Mouse (Mus musculus) heart, postnatal 10 days (tissue): ENCODE results near the gene Hap1. TPM values are rescaled to one million over a fixed set of nuclear protein-coding genes. Genes with fewer than 3 reads are reported as not detected.
"Not testable (repeated sequence)": the region's sequence is repeated elsewhere in the genome, so short reads cannot be mapped to it uniquely, and the experiment has no call there.

Experiments
- DNase-seq, 2 experiments: peaks; one replicate each; pipeline ENCODE4 v3.0.0; 2021
- intact Hi-C: fragments of 180-260 bp; cut with DNase I; formaldehyde crosslinking; loops from one replicate; pipeline ENCODE4 v1.15.1; 2025
- total RNA-seq, 2 experiments: library from RNA; stranded (reverse); gene quantifications; 2 replicates each; pipeline ENCODE4 v1.2.3; 2021

The Hap1 gene
- total RNA-seq, 2 experiments from 2014 or later: 1.4 TPM

- DNase-seq: no peak
- intact Hi-C loops: loop anchor here (1.0 kb wide), 1 partner anchor 195 kb away; no protein-coding TSS in a partner anchor
These were observed 4.2 kb upstream of the Hap1 start for GRCm38 (mm10) chr11:100360175-100360574.

- DNase-seq: no peak
These were observed 1.5 kb upstream of the Hap1 start for GRCm38 (mm10) chr11:100357408-100357807.

GRCm38 (mm10) chr11:100356819-100357211 is 887 bp upstream of the Hap1 start:
- intact Hi-C loops: no loop called here
- no peak for DNase-seq

More at GRCm38 (mm10) chr11:100357408-100357807, 1.5 kb upstream of the Hap1 start:
- intact Hi-C loops: no loop called here

- intact Hi-C loops: no loop called here
- DNase-seq: peak in 1 of 2 experiments; percentile 39
These were observed 577 bp downstream of the Hap1 start for GRCm38 (mm10) chr11:100355151-100355951.

- intact Hi-C loops: loop anchor here (2.0 kb wide), 1 partner anchor 23 kb away; no protein-coding TSS in a partner anchor
- DNase-seq: peak in 1 of 2 experiments; percentile 50
These were observed 3.7 kb downstream of the Hap1 start for GRCm38 (mm10) chr11:100352076-100352857.

- DNase-seq: no peak
- intact Hi-C loops: no loop called here
These were observed 11.7 kb downstream of the Hap1 start for GRCm38 (mm10) chr11:100344269-100344668.

GRCm38 (mm10) chr11:100335731-100336130 is 20.2 kb downstream of the Hap1 start:
- intact Hi-C loops: no loop called here
- no peak for DNase-seq

GRCm38 (mm10) chr11:100333944-100334457 is 21.9 kb downstream of the Hap1 start, which contains the start of gene Gast:
Gene Gast, plus strand, starts transcription at chr11:100334407.
- intact Hi-C loops: no loop called here
- DNase-seq: no peak

- DNase-seq: no peak
- intact Hi-C loops: no loop called here
These were observed 23.0 kb downstream of the Hap1 start for GRCm38 (mm10) chr11:100332766-100333515.

- intact Hi-C loops: loop anchor here (2.0 kb wide), 1 partner anchor 78 kb away; no protein-coding TSS in a partner anchor
- not testable (repeated sequence) for DNase-seq
These were observed 25.0 kb downstream of the Hap1 start for GRCm38 (mm10) chr11:100330816-100331375.

GRCm38 (mm10) chr11:100330235-100330634 is 25.7 kb downstream of the Hap1 start:
- intact Hi-C loops: loop anchor here (2.0 kb wide), 1 partner anchor 79 kb away; no protein-coding TSS in a partner anchor
- no peak for DNase-seq

GRCm38 (mm10) chr11:100327761-100328160 is 28.2 kb downstream of the Hap1 start:
- no peak for DNase-seq
- intact Hi-C loops: loop anchor here (2.0 kb wide), 1 partner anchor 25 kb away; no protein-coding TSS in a partner anchor

GRCm38 (mm10) chr11:100327316-100327715 is 28.6 kb downstream of the Hap1 start:
- intact Hi-C loops: no loop called here
- DNase-seq: peak; percentile 42 to 50

- no peak for DNase-seq
- intact Hi-C loops: no loop called here
These were observed 30.8 kb downstream of the Hap1 start for GRCm38 (mm10) chr11:100325062-100325629.

- intact Hi-C loops: no loop called here
- DNase-seq: peak; percentile 58 to 78
These were observed 32.4 kb downstream of the Hap1 start for GRCm38 (mm10) chr11:100323578-100323977.

- no peak for DNase-seq
- intact Hi-C loops: no loop called here
These were observed 33.2 kb downstream of the Hap1 start for GRCm38 (mm10) chr11:100322591-100323258.

GRCm38 (mm10) chr11:100321479-100322305 is 34.2 kb downstream of the Hap1 start:
- intact Hi-C loops, DNase-seq: not testable (repeated sequence)
